Mouse (Mus musculus): Measurements from ENCODE around the gene Rgs6. TPM values are rescaled to one million over a fixed set of nuclear protein-coding genes. Genes with fewer than 3 reads are reported as not detected.

The Rgs6 gene
- total RNA-seq, 2 experiments from 2014 or later, result 0.61 to 0.75 TPM

GRCm38 (mm10) chr12:82855333-82856107, 267.4 kb downstream of the Rgs6 start:
- Histone ChIP-seq H3K27ac (peak overlapping the region; percentile 53), H3K4me3 (no peak overlapping the region)
- no peak for TF ChIP-seq CTCF (IDR thresholded peaks at IDR 0.05)
- intact Hi-C loops (cut with DNase I), result no loop called here
- DNase-seq, result peak; percentile 33

- Histone ChIP-seq H3K27ac (no peak overlapping the region), H3K4me3 (no peak overlapping the region)
- intact Hi-C loops (cut with DNase I), result no loop called here
- DNase-seq, result no peak
- no peak for TF ChIP-seq CTCF (IDR thresholded peaks at IDR 0.05)
Measured at GRCm38 (mm10) chr12:82865686-82866085, 277.6 kb downstream of the Rgs6 start.

- no peak for TF ChIP-seq CTCF (IDR thresholded peaks at IDR 0.05)
- Histone ChIP-seq H3K4me3 (no peak overlapping the region), H3K27ac (no peak overlapping the region)
- intact Hi-C loops (cut with DNase I), result no loop called here
- DNase-seq, result no peak
Measured at GRCm38 (mm10) chr12:82880711-82881110, 292.6 kb downstream of the Rgs6 start.

GRCm38 (mm10) chr12:82883079-82883478, 295.0 kb downstream of the Rgs6 start:
- H3K4me3 ChIP-seq, result no peak overlapping the region
- no peak overlapping the region for H3K27ac ChIP-seq
- intact Hi-C loops (cut with DNase I), result no loop called here
- no peak for DNase-seq
- no peak for TF ChIP-seq CTCF (IDR thresholded peaks at IDR 0.05)

- intact Hi-C loops (cut with DNase I), result no loop called here
- no peak for TF ChIP-seq CTCF (IDR thresholded peaks at IDR 0.05)
- no peak overlapping the region for H3K4me3 ChIP-seq
- no peak overlapping the region for H3K27ac ChIP-seq
- no peak for DNase-seq
Measured at GRCm38 (mm10) chr12:82894971-82895838, 307.1 kb downstream of the Rgs6 start.

- intact Hi-C loops (cut with DNase I), result no loop called here
- DNase-seq, result no peak
- TF ChIP-seq CTCF (IDR thresholded peaks at IDR 0.05), result no peak
- Histone ChIP-seq H3K4me3 (no peak overlapping the region), H3K27ac (no peak overlapping the region)
Measured at GRCm38 (mm10) chr12:82905773-82906172, 317.7 kb downstream of the Rgs6 start.

- H3K4me3 ChIP-seq, result no peak overlapping the region
- no peak for TF ChIP-seq CTCF (IDR thresholded peaks at IDR 0.05)
- intact Hi-C loops (cut with DNase I), result no loop called here
- no peak for DNase-seq
- no peak overlapping the region for H3K27ac ChIP-seq
Measured at GRCm38 (mm10) chr12:82910846-82911245, 322.8 kb downstream of the Rgs6 start.

GRCm38 (mm10) chr12:82914127-82914526, 326.0 kb downstream of the Rgs6 start:
- intact Hi-C loops (cut with DNase I), result no loop called here
- H3K4me3 ChIP-seq, result no peak overlapping the region
- TF ChIP-seq CTCF (IDR thresholded peaks at IDR 0.05), result no peak
- DNase-seq, result no peak
- H3K27ac ChIP-seq, result no peak overlapping the region

- Histone ChIP-seq H3K27ac (peak overlapping the region; percentile 31), H3K4me3 (no peak overlapping the region)
- DNase-seq, result no peak
- no peak for TF ChIP-seq CTCF (IDR thresholded peaks at IDR 0.05)
- intact Hi-C loops (cut with DNase I), result no loop called here
Measured at GRCm38 (mm10) chr12:82920146-82920545, 332.1 kb downstream of the Rgs6 start.

- intact Hi-C loops (cut with DNase I), result no loop called here
- Histone ChIP-seq H3K27ac (no peak overlapping the region), H3K4me3 (no peak overlapping the region)
- no peak for DNase-seq
- TF ChIP-seq CTCF (IDR thresholded peaks at IDR 0.05), result no peak
Measured at GRCm38 (mm10) chr12:82921287-82922015, 333.4 kb downstream of the Rgs6 start.

GRCm38 (mm10) chr12:82922856-82923506, 334.9 kb downstream of the Rgs6 start:
- no peak for TF ChIP-seq CTCF (IDR thresholded peaks at IDR 0.05)
- Histone ChIP-seq H3K27ac (no peak overlapping the region), H3K4me3 (no peak overlapping the region)
- DNase-seq, result no peak
- intact Hi-C loops (cut with DNase I), result no loop called here
